Mouse (Mus musculus) lung, postnatal 0 days (tissue): ENCODE measurements at regions not wholly inside any gene's neighbourhood (a gene's known extent, or its start where the extent isn't known, plus 50 kb on each side); places are given as distances from the start of the nearest gene placed in this dataset.

Experiments
- CTCF ChIP-seq: IDR thresholded peaks from 2 replicates; pipeline ENCODE4 v1.5.1; 2016; ENCODE audit warnings: antibody characterized with exemption, mild to moderate bottlenecking
- EP300 ChIP-seq: IDR thresholded peaks from 2 replicates; pipeline ENCODE4 v1.6.1; 2016; ENCODE audit warnings: antibody characterized with exemption, mild to moderate bottlenecking, control low read depth

DNA sequence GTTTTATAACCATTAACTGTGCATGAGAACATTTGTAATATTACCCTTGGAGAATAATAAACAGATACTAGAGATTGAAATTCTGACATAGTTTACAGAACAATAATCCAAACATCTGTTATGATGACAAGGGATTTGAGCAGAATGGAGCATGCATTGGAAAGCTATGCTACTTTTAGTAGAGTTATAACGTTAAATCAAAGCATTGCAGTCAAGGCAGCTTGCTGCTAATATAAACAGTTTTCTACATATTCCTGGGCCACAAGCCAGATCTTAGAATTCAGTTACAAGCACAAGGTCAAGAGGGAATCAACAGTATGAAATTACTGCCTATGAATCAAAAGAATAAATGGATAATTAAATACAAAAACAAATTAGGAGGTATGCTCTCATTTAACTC lies 943.3 kb upstream of the Nr2f1 start:
- no peak for TF ChIP-seq CTCF
- no peak for TF ChIP-seq EP300
